Mouse (Mus musculus) ES-Bruce4 (cell line): ENCODE measurements around the gene Zer1.

Source experiments
- CTCF ChIP-seq: IDR thresholded peaks from one replicate; pipeline ENCODE4 v1.8.1; 2011; ENCODE audit warnings: low read depth, low read length
- POLR2A ChIP-seq: IDR thresholded peaks from one replicate; pipeline ENCODE4 v1.8.1; 2011; ENCODE audit warnings: low read length; ENCODE audit not compliant: insufficient read depth

DNA sequence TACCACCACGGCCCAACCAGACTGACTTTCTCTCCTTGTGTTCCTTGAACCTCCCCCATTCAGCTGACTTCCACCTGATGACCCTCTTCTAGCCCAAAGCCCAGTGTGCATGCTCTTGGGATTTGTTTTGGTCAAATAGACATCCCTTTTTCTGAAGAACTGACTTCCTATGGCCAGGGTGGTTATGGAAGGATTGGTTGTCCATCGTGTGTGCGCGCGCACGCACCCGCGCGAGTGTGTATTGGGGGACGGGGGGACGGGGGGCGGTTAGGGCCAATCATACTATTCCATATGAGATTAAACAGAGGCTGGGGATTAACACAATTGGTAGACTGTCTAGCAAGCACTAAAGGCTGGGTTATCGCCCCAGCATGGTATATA lies 30.2 kb downstream of the Zer1 start:
- TF ChIP-seq CTCF (no peak), POLR2A (no peak)
